Mouse (Mus musculus) kidney, adult 18-20 months (tissue): ENCODE results near the gene Clcn1.

Source experiments
- DNase-seq: peaks from one replicate; pipeline ENCODE4 v3.0.0; 2021

Clcn1 gene

GRCm38 (mm10) chr6:42309816-42310378 is 23.4 kb downstream of the Clcn1 start:
- DNase-seq, result no peak

GRCm38 (mm10) chr6:42310427-42311053 is 24.1 kb downstream of the Clcn1 start:
- DNase-seq, result no peak

GRCm38 (mm10) chr6:42318293-42318692 is 31.8 kb downstream of the Clcn1 start:
- DNase-seq, result no peak

GRCm38 (mm10) chr6:42323371-42324066 is 37.0 kb downstream of the Clcn1 start:
- no peak for DNase-seq

- DNase-seq, result no peak
Observed at GRCm38 (mm10) chr6:42324067-42324481, 37.6 kb downstream of the Clcn1 start.

GRCm38 (mm10) chr6:42324482-42325267 is 38.2 kb downstream of the Clcn1 start, which contains the start of gene Fam131b:
Fam131b (minus strand) TSS chr6:42324643.
- DNase-seq, result peak; percentile 22

- peak; percentile 81 for DNase-seq
Observed at GRCm38 (mm10) chr6:42325268-42325609, 38.8 kb downstream of the Clcn1 start.

GRCm38 (mm10) chr6:42326509-42326908 is 40.0 kb downstream of the Clcn1 start:
- DNase-seq, result no peak

- DNase-seq, result no peak
Observed at GRCm38 (mm10) chr6:42328757-42329156, 42.3 kb downstream of the Clcn1 start.

- no peak for DNase-seq
Observed at GRCm38 (mm10) chr6:42330216-42330615, 43.7 kb downstream of the Clcn1 start.

GRCm38 (mm10) chr6:42330946-42331345 is 44.5 kb downstream of the Clcn1 start:
- no peak for DNase-seq

GRCm38 (mm10) chr6:42339189-42339588 is 52.7 kb downstream of the Clcn1 start:
- DNase-seq, result no peak

- no peak for DNase-seq
Observed at GRCm38 (mm10) chr6:42339981-42340380, 53.5 kb downstream of the Clcn1 start.

- no peak for DNase-seq
Observed at GRCm38 (mm10) chr6:42342171-42342570, 55.7 kb downstream of the Clcn1 start.

GRCm38 (mm10) chr6:42343361-42344120 is 57.1 kb downstream of the Clcn1 start:
- DNase-seq, result no peak

- DNase-seq, result no peak
Observed at GRCm38 (mm10) chr6:42344255-42344654, 57.8 kb downstream of the Clcn1 start.

- no peak for DNase-seq
Observed at GRCm38 (mm10) chr6:42348281-42349005, 62.0 kb downstream of the Clcn1 start.

- DNase-seq, result peak; percentile 80
Observed at GRCm38 (mm10) chr6:42349006-42349425, 62.5 kb downstream of the Clcn1 start.

- DNase-seq, result peak; percentile 91
Observed at GRCm38 (mm10) chr6:42349426-42350020, 63.0 kb downstream of the Clcn1 start, which contains the start of gene Zyx. Zyx (plus strand) TSS chr6:42349630.

GRCm38 (mm10) chr6:42350021-42350967 is 63.8 kb downstream of the Clcn1 start:
- DNase-seq, result peak; percentile 93
